Mouse (Mus musculus): ENCODE results near the gene Myoz1.

DNA sequence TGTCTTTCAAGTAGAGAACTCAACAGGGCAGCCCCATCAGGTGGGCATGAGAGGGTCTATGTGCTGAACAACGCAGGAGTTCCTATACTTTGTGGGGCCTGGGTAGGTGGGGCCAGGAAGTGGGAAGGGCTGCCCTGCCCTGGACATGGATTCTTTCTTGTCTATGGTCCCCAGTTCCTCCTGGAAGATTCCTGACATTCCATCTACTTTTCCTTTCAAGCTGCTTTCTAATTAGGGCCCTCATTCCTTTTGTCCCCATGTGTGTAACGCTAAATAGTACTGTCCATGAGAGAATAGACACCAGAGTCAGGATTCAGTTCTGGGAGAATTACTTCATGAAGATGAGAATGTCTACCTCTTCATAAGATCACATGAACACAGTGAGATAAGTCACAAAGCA is 7.3 kb upstream of the Myoz1 start:
- TF ChIP-seq CTCF (IDR thresholded peaks at IDR 0.05; ENCODE audit: low read depth) = no peak
- TF ChIP-seq EP300 (optimal IDR thresholded peaks at IDR 0.05) = no peak
